Mouse (Mus musculus): ENCODE results near the gene Omt2b.
"Not testable (repeated sequence)": the region's sequence is repeated elsewhere in the genome, so short reads cannot be mapped to it uniquely, and the experiment has no call there.

- not testable (repeated sequence) for TF ChIP-seq CTCF (conservative IDR thresholded peaks at IDR 0.05; ENCODE audit: insufficient read depth, insufficient read length, low read depth, low read length); POLR2A (IDR thresholded peaks at IDR 0.05; ENCODE audit: low read depth, low read length)
These were observed 21.0 kb downstream of the Omt2b start for GRCm38 (mm10) chr9:78348206-78349004.
